Mouse (Mus musculus): ENCODE results near the gene Itih4. TPM values are rescaled to one million over a fixed set of nuclear protein-coding genes. Genes with fewer than 3 reads are reported as not detected.

The Itih4 gene
- polyA plus RNA-seq (2012; rRNA removed) = 37.7 and 43.4 TPM in 2 replicates

- Histone ChIP-seq H3K4me3 (replicated peaks; ENCODE audit: extremely low read depth, low read depth, low read length) (no peak within 1 kb of the TSS), H3K4me1 (ENCODE audit: control insufficient read depth, insufficient read depth, low read length) (peaks cover 13% of the 10 kb centered on the region)
- DNase-seq = no peak
- TF ChIP-seq CTCF (IDR thresholded peaks at IDR 0.05; ENCODE audit: insufficient read depth, low read length) (no peak), POLR2A (IDR thresholded peaks at IDR 0.05; ENCODE audit: borderline replicate concordance, extremely low read depth, low read depth, low read length) (no peak)
- 85% methylated on average over 3 of the region's 3 CpGs for WGBS
These were observed at the start of gene Itih4 for GRCm38 (mm10) chr14:30886204-30886603. Gene Itih4 (plus strand): TSS chr14:30886476.

- Histone ChIP-seq H3K4me3 (replicated peaks; ENCODE audit: extremely low read depth, low read depth, low read length) (no peak overlapping the region), H3K4me1 (ENCODE audit: control insufficient read depth, insufficient read depth, low read length) (no peaks in the 10 kb centered on the region)
- whole genome bisulfite sequencing = 71% methylated on average over 14 of the region's 14 CpGs
- no peak for DNase-seq
- TF ChIP-seq POLR2A (IDR thresholded peaks at IDR 0.05; ENCODE audit: borderline replicate concordance, extremely low read depth, low read depth, low read length) (no peak), CTCF (IDR thresholded peaks at IDR 0.05; ENCODE audit: insufficient read depth, low read length) (no peak)
These were observed 48.8 kb upstream of the Itih4 start for GRCm38 (mm10) chr14:30837416-30837996.

- no peak for DNase-seq
- WGBS = 88% methylated on average over 3 of the region's 3 CpGs
- TF ChIP-seq CTCF (IDR thresholded peaks at IDR 0.05; ENCODE audit: insufficient read depth, low read length) (no peak), POLR2A (IDR thresholded peaks at IDR 0.05; ENCODE audit: borderline replicate concordance, extremely low read depth, low read depth, low read length) (no peak)
- Histone ChIP-seq H3K4me1 (ENCODE audit: control insufficient read depth, insufficient read depth, low read length) (no peaks in the 10 kb centered on the region), H3K4me3 (replicated peaks; ENCODE audit: extremely low read depth, low read depth, low read length) (no peak overlapping the region)
These were observed 42.6 kb upstream of the Itih4 start for GRCm38 (mm10) chr14:30843701-30844100.

- 97% methylated on average over 5 of the region's 5 CpGs for WGBS
- no peak overlapping the region for H3K4me3 ChIP-seq (replicated peaks; ENCODE audit: extremely low read depth, low read depth, low read length)
- no peak for DNase-seq
- no peak for TF ChIP-seq CTCF (IDR thresholded peaks at IDR 0.05; ENCODE audit: insufficient read depth, low read length)
- TF ChIP-seq POLR2A (IDR thresholded peaks at IDR 0.05; ENCODE audit: borderline replicate concordance, extremely low read depth, low read depth, low read length) = no peak
- no peaks in the 10 kb centered on the region for H3K4me1 ChIP-seq (ENCODE audit: control insufficient read depth, insufficient read depth, low read length)
These were observed 35.8 kb upstream of the Itih4 start for GRCm38 (mm10) chr14:30850504-30850903.

GRCm38 (mm10) chr14:30852325-30852724, 34.0 kb upstream of the Itih4 start:
- no peak overlapping the region for H3K4me3 ChIP-seq (replicated peaks; ENCODE audit: extremely low read depth, low read depth, low read length)
- TF ChIP-seq POLR2A (IDR thresholded peaks at IDR 0.05; ENCODE audit: borderline replicate concordance, extremely low read depth, low read depth, low read length) (no peak), CTCF (IDR thresholded peaks at IDR 0.05; ENCODE audit: insufficient read depth, low read length) (no peak)
- 75% methylated on average over 5 of the region's 5 CpGs for WGBS
- no peaks in the 10 kb centered on the region for H3K4me1 ChIP-seq (ENCODE audit: control insufficient read depth, insufficient read depth, low read length)
- DNase-seq = no peak

GRCm38 (mm10) chr14:30855316-30855715, 31.0 kb upstream of the Itih4 start:
- H3K4me3 ChIP-seq (replicated peaks; ENCODE audit: extremely low read depth, low read depth, low read length) = no peak overlapping the region
- H3K4me1 ChIP-seq (ENCODE audit: control insufficient read depth, insufficient read depth, low read length) = no peaks in the 10 kb centered on the region
- WGBS = 69% methylated on average over 3 of the region's 3 CpGs
- DNase-seq = no peak
- no peak for TF ChIP-seq CTCF (IDR thresholded peaks at IDR 0.05; ENCODE audit: insufficient read depth, low read length)
- TF ChIP-seq POLR2A (IDR thresholded peaks at IDR 0.05; ENCODE audit: borderline replicate concordance, extremely low read depth, low read depth, low read length) = no peak

- no peak overlapping the region for H3K4me3 ChIP-seq (replicated peaks; ENCODE audit: extremely low read depth, low read depth, low read length)
- 62% methylated on average over 10 of the region's 10 CpGs for WGBS
- TF ChIP-seq POLR2A (IDR thresholded peaks at IDR 0.05; ENCODE audit: borderline replicate concordance, extremely low read depth, low read depth, low read length) = no peak
- no peak for TF ChIP-seq CTCF (IDR thresholded peaks at IDR 0.05; ENCODE audit: insufficient read depth, low read length)
- DNase-seq = no peak
- H3K4me1 ChIP-seq (ENCODE audit: control insufficient read depth, insufficient read depth, low read length) = peaks cover 5% of the 10 kb centered on the region; the same call in 1 of the 2 replicates
These were observed 29.3 kb upstream of the Itih4 start for GRCm38 (mm10) chr14:30856885-30857507.

GRCm38 (mm10) chr14:30857990-30858389, 28.3 kb upstream of the Itih4 start:
- peaks cover 8% of the 10 kb centered on the region; the same call in 1 of the 2 replicates for H3K4me1 ChIP-seq (ENCODE audit: control insufficient read depth, insufficient read depth, low read length)
- 75% methylated on average over 4 of the region's 4 CpGs for WGBS
- TF ChIP-seq CTCF (IDR thresholded peaks at IDR 0.05; ENCODE audit: insufficient read depth, low read length) (peak; percentile 46), POLR2A (IDR thresholded peaks at IDR 0.05; ENCODE audit: borderline replicate concordance, extremely low read depth, low read depth, low read length) (no peak)
- DNase-seq = no peak
- H3K4me3 ChIP-seq (replicated peaks; ENCODE audit: extremely low read depth, low read depth, low read length) = no peak overlapping the region

GRCm38 (mm10) chr14:30861421-30862125, 24.7 kb upstream of the Itih4 start:
- TF ChIP-seq POLR2A (IDR thresholded peaks at IDR 0.05; ENCODE audit: borderline replicate concordance, extremely low read depth, low read depth, low read length) = no peak
- TF ChIP-seq CTCF (IDR thresholded peaks at IDR 0.05; ENCODE audit: insufficient read depth, low read length) = no peak
- DNase-seq = peak; percentile 45
- H3K4me3 ChIP-seq (replicated peaks; ENCODE audit: extremely low read depth, low read depth, low read length) = no peak overlapping the region
- peaks cover 8% of the 10 kb centered on the region; the same call in 1 of the 2 replicates for H3K4me1 ChIP-seq (ENCODE audit: control insufficient read depth, insufficient read depth, low read length)
- 31% methylated on average over 16 of the region's 16 CpGs for WGBS
